8 mouse cellular contexts compared by ENCODE assay signal in genomic region chr2:39325715-39326493, GRCm38 (mm10).
DNase-seq lines count a peak whose midpoint lies in the region; ATAC-seq and TF ChIP-seq lines count a peak whose summit lies in the region.

No protein-coding gene starts in this region.

- no peak for TF ChIP-seq CTCF in kidney, postnatal 0 days (IDR thresholded peaks at IDR 0.05; ENCODE audit: low read depth)
- no peak for TF ChIP-seq CTCF in liver, embryonic 14.5 days (IDR thresholded peaks at IDR 0.05; ENCODE audit: low read depth)

- H3K4me1 ChIP-seq in kidney, postnatal 0 days (replicated peaks; ENCODE audit: insufficient read depth, low read length): no peaks in the 10 kb centered on the region
- H3K4me1 ChIP-seq in liver, embryonic 14.5 days (replicated peaks; ENCODE audit: control insufficient read depth in 2 of 2, insufficient read depth in 2 of 2, low read length in 1 of 2): peaks cover 28 to 29% of the 10 kb centered on the region in 2 experiments
- H3K4me1 ChIP-seq in neural tube, embryonic 15.5 days: no peaks in the 10 kb centered on the region

- no peak overlapping the region for H3K9ac ChIP-seq in kidney, postnatal 0 days (ENCODE audit: low read depth, low read length)
- H3K9ac ChIP-seq in liver, embryonic 14.5 days (replicated peaks): peak overlapping the region; percentile 64
- H3K9ac ChIP-seq in neural tube, embryonic 15.5 days (replicated peaks): no peak overlapping the region

- no peak for TF ChIP-seq EP300 in liver, embryonic 14.5 days (IDR thresholded peaks at IDR 0.05; ENCODE audit: low read depth)

- peak overlapping the region; percentile 25 for H3K4me3 ChIP-seq in kidney, postnatal 0 days (replicated peaks; ENCODE audit: low read depth, low read length)
- peak overlapping the region; percentile 41 to 45 for H3K4me3 ChIP-seq in liver, embryonic 14.5 days (ENCODE audit: insufficient read depth in 1 of 2, low read depth in 2 of 2, low read length in 2 of 2)
- no peak overlapping the region for H3K4me3 ChIP-seq in neural tube, embryonic 15.5 days (replicated peaks)

- H3K27me3 ChIP-seq in kidney, postnatal 0 days (ENCODE audit: insufficient read depth, low read length): no peaks in the 10 kb centered on the region
- H3K27me3 ChIP-seq in liver, embryonic 14.5 days (ENCODE audit: control insufficient read depth, insufficient read depth, low read length): no peaks in the 10 kb centered on the region
- no peaks in the 10 kb centered on the region for H3K27me3 ChIP-seq in neural tube, embryonic 15.5 days (replicated peaks)

- H3K36me3 ChIP-seq in kidney, postnatal 0 days (ENCODE audit: insufficient read depth, low read length): no peaks in the 10 kb centered on the region
- no peaks in the 10 kb centered on the region for H3K36me3 ChIP-seq in liver, embryonic 14.5 days (replicated peaks; ENCODE audit: control insufficient read depth, insufficient read depth, low read depth)
- no peaks in the 10 kb centered on the region for H3K36me3 ChIP-seq in neural tube, embryonic 15.5 days

- no peak overlapping the region for H3K27ac ChIP-seq in kidney, postnatal 0 days
- H3K27ac ChIP-seq in liver, embryonic 14.5 days: peak overlapping the region; percentile 86
- H3K27ac ChIP-seq in neural tube, embryonic 15.5 days (replicated peaks): no peak overlapping the region

- H3K9me3 ChIP-seq in kidney, postnatal 0 days (replicated peaks; ENCODE audit: low read length): no peaks in the 10 kb centered on the region
- no peaks in the 10 kb centered on the region for H3K9me3 ChIP-seq in liver, embryonic 14.5 days (ENCODE audit: control insufficient read depth, low read length)
- H3K9me3 ChIP-seq in neural tube, embryonic 15.5 days (replicated peaks): no peaks in the 10 kb centered on the region

- DNase-seq in kidney, postnatal 0 days (ENCODE audit: low spot score): peak; percentile 25
- no peak for DNase-seq in kidney, postnatal 36 days
- DNase-seq in c-Kit-positive CD71-positive TER-119-negative erythroid progenitor cells, embryonic 14.5 days (ENCODE audit: low read depth): peak; percentile 36
- DNase-seq in liver, embryonic 14.5 days (ENCODE audit: low read depth in 3 of 3, low spot score in 3 of 3): peak; percentile 31 to 44 (median 34)
- peak; percentile 55 for DNase-seq in thymus, postnatal 10 days (ENCODE audit: low spot score in 2 of 2)
- no peak for DNase-seq in right cerebral cortex, adult 18-20 months
- DNase-seq in left cerebral cortex, adult 18-20 months (ENCODE audit: low spot score in 2 of 2): no peak

- no peak for ATAC-seq in kidney, postnatal 0 days (replicated peaks; ENCODE audit: low FRiP score, low read depth)
- peak; percentile 70 for ATAC-seq in liver, embryonic 14.5 days (ENCODE audit: insufficient read depth)
- no peak for ATAC-seq in neural tube, embryonic 15.5 days (ENCODE audit: low FRiP score)

- H3K4me2 ChIP-seq in kidney, postnatal 0 days (ENCODE audit: low read length): peak overlapping the region; percentile 55
- H3K4me2 ChIP-seq in liver, embryonic 14.5 days (ENCODE audit: low read depth): peak overlapping the region; percentile 68
- no peak overlapping the region for H3K4me2 ChIP-seq in neural tube, embryonic 15.5 days

- WGBS in kidney, postnatal 0 days: 22% methylated on average over 9 of the region's 9 CpGs
- 14% methylated on average over 9 of the region's 9 CpGs for WGBS in liver, embryonic 14.5 days (ENCODE audit: insufficient replicate concordance)
- 63% methylated on average over 9 of the region's 9 CpGs for WGBS in neural tube, embryonic 15.5 days

Comparison
In these comparisons a context has a peak if more than half of its experiments do, and no peak if none do; other contexts are left out.
1. DNase-seq: peak in kidney, postnatal 0 days (single experiment), c-Kit-positive CD71-positive TER-119-negative erythroid progenitor cells, embryonic 14.5 days (single experiment), liver, embryonic 14.5 days (3 of 3) and thymus, postnatal 10 days (2 of 2); none in kidney, postnatal 36 days (0 of 2), right cerebral cortex, adult 18-20 months (single experiment) and left cerebral cortex, adult 18-20 months (0 of 2).